Mouse (Mus musculus) ES-Bruce4 (cell line): ENCODE results near the gene Cdh13. TPM values are rescaled to one million over a fixed set of nuclear protein-coding genes. Genes with fewer than 3 reads are reported as not detected.

Source experiments
- H3K27ac ChIP-seq: 2 replicates; pipeline ENCODE4 v1.5.1; 2012; ENCODE audit warnings: low read length, inconsistent platforms; ENCODE audit not compliant: insufficient read depth
- H3K27me3 ChIP-seq: 2 replicates; pipeline ENCODE4 v1.6.1; 2012; ENCODE audit warnings: mild to moderate bottlenecking, low read length, inconsistent platforms; ENCODE audit not compliant: control insufficient read depth, poor library complexity, insufficient read depth, severe bottlenecking
- H3K36me3 ChIP-seq: 2 replicates; pipeline ENCODE4 v1.6.1; 2012; ENCODE audit warnings: inconsistent platforms, mild to moderate bottlenecking, low read length, moderate library complexity; ENCODE audit not compliant: control insufficient read depth, poor library complexity, insufficient read depth, severe bottlenecking
- H3K4me1 ChIP-seq: one replicate; pipeline ENCODE4 v1.8.1; 2011; ENCODE audit warnings: low read length; ENCODE audit not compliant: control insufficient read depth, insufficient read depth
- H3K4me3 ChIP-seq: 2 replicates; pipeline ENCODE4 v1.5.1; 2011; ENCODE audit warnings: low read depth, mild to moderate bottlenecking, low read length
- H3K9ac ChIP-seq: 2 replicates; pipeline ENCODE4 v1.6.1; 2012; ENCODE audit warnings: low read depth, mild to moderate bottlenecking, inconsistent platforms; ENCODE audit not compliant: poor library complexity, severe bottlenecking
- H3K9me3 ChIP-seq: replicated peaks from 2 replicates; pipeline ENCODE4 v1.6.1; 2012; ENCODE audit warnings: mild to moderate bottlenecking, low read length, inconsistent platforms; ENCODE audit not compliant: control insufficient read depth, poor library complexity, insufficient read depth, severe bottlenecking
- CTCF ChIP-seq: IDR thresholded peaks from one replicate; pipeline ENCODE4 v1.8.1; 2011; ENCODE audit warnings: low read depth, low read length
- EP300 ChIP-seq: IDR thresholded peaks from 2 replicates; pipeline ENCODE4 v1.6.1; 2011; ENCODE audit warnings: low read depth, low read length; ENCODE audit not compliant: insufficient read depth
- POLR2A ChIP-seq: IDR thresholded peaks from one replicate; pipeline ENCODE4 v1.8.1; 2011; ENCODE audit warnings: low read length; ENCODE audit not compliant: insufficient read depth
- polyA plus RNA-seq: library from polyadenylated mRNA; stranded (reverse); fragments of >200 nt; gene quantifications from 2 replicates; pipeline ENCODE4 v1.2.4, GENCODE M21; 2011; ENCODE audit warnings: low read depth; ENCODE audit not compliant: missing spikeins, insufficient read depth, insufficient read length

Cdh13 gene
- polyA plus RNA-seq, 1 experiment: 2.0 TPM

DNA sequence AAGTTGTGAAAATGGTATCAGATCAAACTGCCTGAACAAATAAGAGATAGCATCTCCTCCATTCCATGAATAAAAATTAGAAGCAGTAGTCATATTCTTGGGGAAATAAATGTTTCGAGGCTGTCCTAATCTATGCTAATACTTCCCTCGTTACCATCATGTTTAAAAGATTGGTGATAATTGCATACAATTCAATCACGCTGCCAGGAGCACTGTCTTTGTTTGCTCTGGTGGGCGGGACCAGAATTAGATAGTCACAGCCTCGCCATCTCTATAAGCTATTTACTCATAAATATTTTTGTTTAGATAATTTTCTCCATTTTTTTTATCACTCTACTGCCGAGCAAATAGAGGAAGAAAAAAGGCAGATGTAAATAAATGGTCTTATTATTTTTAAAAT, 819.3 kb downstream of the Cdh13 start:
- Histone ChIP-seq H3K4me3 (no peak overlapping the region), H3K9me3 (no peaks in the 10 kb centered on the region), H3K9ac (no peak overlapping the region), H3K36me3 (no peaks in the 10 kb centered on the region), H3K27me3 (no peaks in the 10 kb centered on the region), H3K4me1 (no peaks in the 10 kb centered on the region), H3K27ac (no peak overlapping the region)
- TF ChIP-seq CTCF (no peak), POLR2A (no peak)

DNA sequence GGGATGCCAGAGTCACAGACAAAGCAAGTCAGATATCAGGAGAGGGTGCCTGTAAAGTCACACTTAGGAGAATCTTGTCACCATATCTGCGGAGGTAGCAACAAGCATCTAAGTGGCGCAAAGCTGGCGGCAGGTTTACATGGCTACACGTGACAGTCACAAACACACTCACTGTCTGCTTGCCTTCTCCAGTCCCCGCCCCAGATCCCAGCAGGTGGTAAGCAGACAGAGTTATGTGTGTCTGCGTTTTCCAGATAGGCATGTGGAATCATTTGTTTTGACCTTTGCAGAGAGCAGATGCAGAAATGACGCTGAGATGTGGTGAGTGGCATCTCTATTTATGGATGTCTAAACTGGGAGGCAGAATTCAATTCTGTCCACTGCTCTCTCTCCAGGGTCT, 826.1 kb downstream of the Cdh13 start:
- Histone ChIP-seq H3K27ac (no peak overlapping the region), H3K36me3 (no peaks in the 10 kb centered on the region), H3K27me3 (no peaks in the 10 kb centered on the region), H3K9ac (no peak overlapping the region), H3K4me3 (no peak overlapping the region), H3K4me1 (no peaks in the 10 kb centered on the region), H3K9me3 (no peaks in the 10 kb centered on the region)
- TF ChIP-seq CTCF (no peak), EP300 (no peak), POLR2A (no peak)

GRCm38 (mm10) chr8:119112861-119113260, 829.3 kb downstream of the Cdh13 start:
- Histone ChIP-seq H3K36me3 (no peaks in the 10 kb centered on the region), H3K27me3 (no peaks in the 10 kb centered on the region), H3K9me3 (no peaks in the 10 kb centered on the region), H3K4me3 (no peak overlapping the region), H3K4me1 (no peaks in the 10 kb centered on the region), H3K27ac (no peak overlapping the region), H3K9ac (no peak overlapping the region)
- TF ChIP-seq POLR2A (no peak), EP300 (no peak), CTCF (no peak)

- TF ChIP-seq CTCF (no peak), EP300 (no peak), POLR2A (no peak)
- no peak overlapping the region for H3K4me3 ChIP-seq
- no peaks in the 10 kb centered on the region for H3K27me3 ChIP-seq
- H3K36me3 ChIP-seq: no peaks in the 10 kb centered on the region
- no peaks in the 10 kb centered on the region for H3K4me1 ChIP-seq
- no peak overlapping the region for H3K27ac ChIP-seq
- H3K9me3 ChIP-seq: no peaks in the 10 kb centered on the region
- H3K9ac ChIP-seq: no peak overlapping the region
Observed at GRCm38 (mm10) chr8:119121236-119121635, 837.7 kb downstream of the Cdh13 start.

DNA sequence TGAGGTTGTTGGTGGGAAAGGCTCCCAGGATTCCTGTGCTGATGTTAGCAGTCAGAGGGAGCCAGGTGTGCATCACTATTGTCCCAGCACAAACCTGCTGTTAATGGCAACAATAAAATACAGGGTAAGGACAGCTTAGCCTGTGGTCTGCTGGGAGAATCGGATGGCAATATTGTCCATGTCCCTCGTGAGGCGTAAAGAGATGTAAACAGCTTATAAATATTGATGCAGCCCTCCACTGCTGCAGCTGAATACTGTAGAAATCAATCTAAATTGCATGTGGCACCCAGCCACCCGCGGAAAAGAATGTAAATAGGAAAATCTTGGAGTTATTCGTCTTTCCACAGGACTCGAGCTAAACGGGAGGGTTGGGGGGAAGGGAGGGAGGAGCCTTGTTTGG, 844.3 kb downstream of the Cdh13 start:
- no peak overlapping the region for H3K9ac ChIP-seq
- H3K27me3 ChIP-seq: no peaks in the 10 kb centered on the region

GRCm38 (mm10) chr8:119128266-119128665, 844.7 kb downstream of the Cdh13 start:
- Histone ChIP-seq H3K4me3 (no peak overlapping the region), H3K27ac (no peak overlapping the region), H3K9ac (no peak overlapping the region), H3K36me3 (no peaks in the 10 kb centered on the region), H3K4me1 (no peaks in the 10 kb centered on the region), H3K9me3 (no peaks in the 10 kb centered on the region), H3K27me3 (no peaks in the 10 kb centered on the region)
- no peak for TF ChIP-seq POLR2A
- no peak for TF ChIP-seq EP300
- TF ChIP-seq CTCF: no peak

More for the DNA sequence above, 844.3 kb downstream of the Cdh13 start:
- H3K36me3 ChIP-seq: no peaks in the 10 kb centered on the region
- TF ChIP-seq CTCF (no peak), POLR2A (no peak), EP300 (no peak)
- H3K4me1 ChIP-seq: no peaks in the 10 kb centered on the region
- H3K27ac ChIP-seq: no peak overlapping the region
- no peaks in the 10 kb centered on the region for H3K9me3 ChIP-seq
- no peak overlapping the region for H3K4me3 ChIP-seq
